Mouse (Mus musculus) mouse trophoblast stem cell (cell line): ENCODE results near the gene Lgals4.

Experiments
- in situ Hi-C, 2 experiments: fragments of 300-500 bp; cut with MseI, MboI; formaldehyde crosslinking; loops; 2 replicates in 1 of 2; 3 replicates in 1 of 2; pipeline ENCODE4 v1.15.1; 2025

Lgals4 gene

GRCm38 (mm10) chr7:28833723-28834347 is at the start of gene Lgals4:
Gene Lgals4 (plus strand): TSS chr7:28833854.
- in situ Hi-C loops: no loop called here

- in situ Hi-C loops: loop anchor here in 1 of 2 experiments (5.0 kb wide), 1 partner anchor 82 kb away; no protein-coding TSS in a partner anchor
Measured at GRCm38 (mm10) chr7:28785161-28785560, 48.5 kb upstream of the Lgals4 start.

DNA sequence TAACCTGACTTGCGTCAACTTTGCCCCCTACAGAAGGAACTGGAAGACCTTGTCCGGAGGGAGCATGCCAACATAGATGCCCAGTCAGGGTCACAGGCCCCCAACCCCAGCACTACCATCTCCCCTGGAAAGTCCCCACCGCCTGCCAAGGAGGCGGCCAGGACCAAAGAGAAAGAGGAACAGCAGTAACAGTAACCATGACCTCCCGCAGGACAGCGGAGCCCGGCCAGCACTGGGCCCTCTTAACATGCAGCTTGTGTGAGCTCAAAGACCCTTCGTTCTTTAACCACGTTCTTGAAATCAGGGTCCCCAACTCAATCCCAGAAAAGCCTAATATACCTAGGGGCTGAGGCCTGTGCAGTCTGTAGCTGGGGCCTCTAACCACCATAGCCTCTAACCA is 45.8 kb upstream of the Lgals4 start:
- in situ Hi-C loops: loop anchor here in 1 of 2 experiments (5.0 kb wide), 1 partner anchor 79 kb away; no protein-coding TSS in a partner anchor

GRCm38 (mm10) chr7:28788307-28789195 is 45.1 kb upstream of the Lgals4 start, which contains the start of gene Rinl:
Gene Rinl (plus strand): TSS chr7:28788969.
- in situ Hi-C loops: loop anchor here in 1 of 2 experiments (5.0 kb wide), 1 partner anchor 79 kb away; no protein-coding TSS in a partner anchor

- in situ Hi-C loops: loop anchor here in 1 of 2 experiments (5.0 kb wide), 1 partner anchor 78 kb away; no protein-coding TSS in a partner anchor
Measured at GRCm38 (mm10) chr7:28789235-28789634, 44.4 kb upstream of the Lgals4 start.

GRCm38 (mm10) chr7:28790066-28790806 is 43.4 kb upstream of the Lgals4 start:
- in situ Hi-C loops: loop anchor here in 1 of 2 experiments (5.0 kb wide), 1 partner anchor 77 kb away; no protein-coding TSS in a partner anchor

GRCm38 (mm10) chr7:28791706-28792105 is 41.9 kb upstream of the Lgals4 start:
- in situ Hi-C loops: loop anchor here in 1 of 2 experiments (5.0 kb wide), 1 partner anchor 76 kb away; no protein-coding TSS in a partner anchor

GRCm38 (mm10) chr7:28792391-28793185 is 41.1 kb upstream of the Lgals4 start:
- in situ Hi-C loops: loop anchor here in 1 of 2 experiments (5.0 kb wide), 1 partner anchor 75 kb away; no protein-coding TSS in a partner anchor

GRCm38 (mm10) chr7:28793834-28794233 is 39.8 kb upstream of the Lgals4 start:
- in situ Hi-C loops: loop anchor here in 1 of 2 experiments (5.0 kb wide), 1 partner anchor 73 kb away; no protein-coding TSS in a partner anchor

DNA sequence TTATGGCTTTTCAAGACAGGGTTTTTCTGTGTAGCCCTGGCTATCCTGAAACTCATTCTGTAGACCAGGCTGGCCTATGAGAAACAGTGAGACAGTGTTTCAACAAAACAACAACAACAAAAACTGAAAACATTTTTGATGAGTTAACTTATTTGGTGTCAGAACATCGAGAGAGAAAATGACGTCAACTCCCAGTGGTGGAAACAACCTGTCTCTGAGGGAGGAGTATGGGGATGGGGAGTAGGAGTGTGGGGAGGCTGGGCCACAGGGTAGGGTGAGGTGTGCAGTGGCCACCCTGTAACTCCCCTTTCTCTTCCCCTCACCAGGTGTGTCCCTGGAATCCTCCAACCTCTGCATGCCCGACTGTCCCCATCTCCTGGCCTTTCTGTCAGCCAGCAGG is 39.2 kb upstream of the Lgals4 start:
- in situ Hi-C loops: loop anchor here in 1 of 2 experiments (5.0 kb wide), 1 partner anchor 73 kb away; no protein-coding TSS in a partner anchor

- in situ Hi-C loops: no loop called here
Measured at GRCm38 (mm10) chr7:28795832-28796231, 37.8 kb upstream of the Lgals4 start.

- in situ Hi-C loops: no loop called here
Measured at GRCm38 (mm10) chr7:28796562-28796975, 37.1 kb upstream of the Lgals4 start.

GRCm38 (mm10) chr7:28799994-28800393 is 33.7 kb upstream of the Lgals4 start:
- in situ Hi-C loops: no loop called here

GRCm38 (mm10) chr7:28801451-28801850 is 32.2 kb upstream of the Lgals4 start:
- in situ Hi-C loops: no loop called here

- in situ Hi-C loops: no loop called here
Measured at GRCm38 (mm10) chr7:28801901-28802670, 31.6 kb upstream of the Lgals4 start.

DNA sequence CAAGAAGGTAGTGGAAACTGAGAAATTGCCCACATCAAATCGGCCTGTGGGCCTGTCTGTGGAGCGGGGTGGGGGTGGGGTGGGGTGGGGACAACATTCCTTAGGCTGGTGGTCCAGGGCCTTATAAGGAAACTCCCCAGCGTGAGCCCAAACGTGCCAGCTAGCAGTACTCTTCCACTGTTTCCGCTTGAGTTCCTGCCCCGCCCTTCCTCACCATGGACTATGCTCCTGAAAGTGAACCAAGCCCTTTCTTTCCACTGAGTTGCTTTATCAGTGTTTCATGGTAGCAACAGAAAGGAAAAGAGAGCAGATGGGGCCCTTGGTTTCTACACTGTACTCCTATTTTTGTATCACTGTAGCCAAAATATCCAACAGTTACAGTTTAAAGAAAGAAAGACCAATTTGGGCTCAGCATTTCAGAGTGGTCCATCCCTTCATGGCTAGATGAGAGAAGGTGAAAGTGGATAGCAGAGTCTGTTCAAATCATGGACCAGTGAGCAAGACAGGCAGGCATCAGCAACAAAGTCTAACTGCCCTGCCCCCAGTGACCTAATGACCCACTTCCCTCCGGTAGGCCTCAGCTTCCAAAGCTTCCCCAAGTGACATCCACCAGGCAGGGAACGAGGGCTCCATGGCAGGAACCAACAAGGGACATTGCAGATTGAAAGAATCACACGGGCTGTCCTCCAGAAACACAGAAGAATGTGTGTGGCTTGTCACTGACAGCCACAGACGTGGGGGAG is 30.6 kb upstream of the Lgals4 start:
- in situ Hi-C loops: no loop called here

- in situ Hi-C loops: no loop called here
Measured at GRCm38 (mm10) chr7:28803756-28804155, 29.9 kb upstream of the Lgals4 start.

- in situ Hi-C loops: no loop called here
Measured at GRCm38 (mm10) chr7:28806869-28807268, 26.8 kb upstream of the Lgals4 start.
